Mouse (Mus musculus) hindbrain, postnatal 0 days (tissue): ENCODE data around the gene Ruvbl2. TPM values are rescaled to one million over a fixed set of nuclear protein-coding genes. Genes with fewer than 3 reads are reported as not detected.

ENCODE experiments used
- ATAC-seq: fragments of 200-750 bp; cut with Nextera tagmentation; 2 replicates; pipeline ENCODE4 v1.8.0; 2017; ENCODE audit warnings: mild to moderate bottlenecking, moderate TSS enrichment, moderate library complexity
- DNase-seq: peaks from one replicate; pipeline ENCODE4 v3.0.0-alpha.2; 2015; ENCODE audit warnings: low spot score
- H3K27ac ChIP-seq: fragments of 300-500 bp; sonication (generic); 2 replicates; pipeline ENCODE4 v1.5.1; 2014; ENCODE audit warnings: mild to moderate bottlenecking
- H3K27me3 ChIP-seq: fragments of 300-500 bp; sonication (generic); 2 replicates; pipeline ENCODE4 v1.6.1; 2014; ENCODE audit warnings: low read length, mixed read lengths; ENCODE audit not compliant: insufficient read depth
- H3K36me3 ChIP-seq: fragments of 300-500 bp; sonication (generic); 2 replicates; pipeline ENCODE4 v1.6.1; 2014; ENCODE audit warnings: low read length, mixed read lengths; ENCODE audit not compliant: insufficient read depth
- H3K4me1 ChIP-seq: fragments of 300-500 bp; sonication (generic); 2 replicates; pipeline ENCODE4 v1.6.1; 2014; ENCODE audit warnings: antibody characterized with exemption, low read length, mixed read lengths; ENCODE audit not compliant: insufficient read depth
- H3K4me2 ChIP-seq: fragments of 300-500 bp; sonication (generic); 2 replicates; pipeline ENCODE4 v1.6.1; 2014; ENCODE audit warnings: low read depth, mild to moderate bottlenecking, low read length, moderate library complexity, mixed read lengths
- H3K4me3 ChIP-seq: fragments of 300-500 bp; sonication (generic); 2 replicates; pipeline ENCODE4 v1.5.1; 2014; ENCODE audit warnings: low read length
- H3K9ac ChIP-seq: fragments of 300-500 bp; sonication (generic); replicated peaks from 2 replicates; pipeline ENCODE4 v1.6.1; 2014; ENCODE audit warnings: mild to moderate bottlenecking, low read length, moderate library complexity, mixed read lengths
- H3K9me3 ChIP-seq: fragments of 300-500 bp; sonication (generic); 2 replicates; pipeline ENCODE4 v1.6.1; 2016; ENCODE audit warnings: low read length, mixed read lengths
- CTCF ChIP-seq: IDR thresholded peaks from 2 replicates; pipeline ENCODE4 v1.5.1; 2016; ENCODE audit warnings: antibody characterized with exemption, control low read depth, low read depth
- WGBS: fragments of 180-500 bp; shearing (Covaris S2); extraction: QIAGEN DNeasy Blood & Tissue Kit; methylation state at CpG from one replicate; pipeline ENCODE4 v1.1.7; 2014; 5-methylcytosine and 5-hydroxymethylcytosine counted together
- polyA plus RNA-seq: library from polyadenylated mRNA; unstranded; fragments of >200 nt; fragmentation: Nextera tagmentation; extraction: Ambion mirVana; gene quantifications from 2 replicates; pipeline ENCODE4 v1.2.1, GENCODE M21; 2015
- total RNA-seq: library from RNA; depleted of rRNA; stranded (reverse); fragments of >200 nt; gene quantifications from 2 replicates; pipeline ENCODE4 v1.2.3, GENCODE M21; 2014

Ruvbl2 gene
- total and polyA plus RNA-seq, 2 experiments from 2014 or later = 82.9 to 147 TPM

- peaks cover 18% of the 10 kb centered on the region for H3K4me1 ChIP-seq
- H3K36me3 ChIP-seq = peaks cover 21% of the 10 kb centered on the region
- H3K9me3 ChIP-seq = no peaks in the 10 kb centered on the region
- no peak overlapping the region; the same call in 1 of the 2 replicates for H3K9ac ChIP-seq
- TF ChIP-seq CTCF = no peak
- no peaks in the 10 kb centered on the region for H3K27me3 ChIP-seq
- ATAC-seq (no peak), DNase-seq (peak; percentile 21)
- peak overlapping the region; percentile 94 for H3K27ac ChIP-seq
- H3K4me3 ChIP-seq = peak overlapping the region; percentile 50
- H3K4me2 ChIP-seq = peak overlapping the region; percentile 62
- 59% methylated on average over 9 of the region's 10 CpGs for WGBS
Observed at GRCm38 (mm10) chr7:45457204-45458060, 19.5 kb upstream of the Ruvbl2 start.

- 51% methylated on average over 9 of the region's 9 CpGs for WGBS
- H3K9me3 ChIP-seq = no peaks in the 10 kb centered on the region
- TF ChIP-seq CTCF = no peak
- no peak for ATAC-seq
- no peak overlapping the region for H3K4me3 ChIP-seq
- peak overlapping the region; percentile 37 for H3K27ac ChIP-seq
- no peak for DNase-seq
- H3K9ac ChIP-seq = no peak overlapping the region; the same call in 1 of the 2 replicates
- H3K4me1 ChIP-seq = peaks cover 18% of the 10 kb centered on the region
- H3K27me3 ChIP-seq = no peaks in the 10 kb centered on the region
- H3K4me2 ChIP-seq = peak overlapping the region; percentile 62
- H3K36me3 ChIP-seq = peaks cover 23% of the 10 kb centered on the region
Observed at GRCm38 (mm10) chr7:45456721-45457203, 18.9 kb upstream of the Ruvbl2 start.

GRCm38 (mm10) chr7:45455932-45456696, 18.2 kb upstream of the Ruvbl2 start:
- H3K4me2 ChIP-seq = no peak overlapping the region
- H3K4me3 ChIP-seq = no peak overlapping the region
- TF ChIP-seq CTCF = no peak
- ATAC-seq (no peak), DNase-seq (no peak)
- H3K9me3 ChIP-seq = no peaks in the 10 kb centered on the region
- no peak overlapping the region for H3K27ac ChIP-seq
- peaks cover 18% of the 10 kb centered on the region for H3K4me1 ChIP-seq
- H3K36me3 ChIP-seq = peaks cover 24% of the 10 kb centered on the region
- H3K9ac ChIP-seq = no peak overlapping the region
- WGBS = 77% methylated on average over 13 of the region's 13 CpGs
- H3K27me3 ChIP-seq = no peaks in the 10 kb centered on the region

GRCm38 (mm10) chr7:45454971-45455370, 17.1 kb upstream of the Ruvbl2 start:
- WGBS = 93% methylated on average over 15 of the region's 15 CpGs
- no peak overlapping the region for H3K4me3 ChIP-seq
- H3K27ac ChIP-seq = no peak overlapping the region
- ATAC-seq = no peak
- H3K4me2 ChIP-seq = no peak overlapping the region
- TF ChIP-seq CTCF = no peak
- no peaks in the 10 kb centered on the region for H3K9me3 ChIP-seq
- no peak for DNase-seq
- H3K4me1 ChIP-seq = peaks cover 10% of the 10 kb centered on the region
- H3K27me3 ChIP-seq = no peaks in the 10 kb centered on the region
- H3K36me3 ChIP-seq = peaks cover 24% of the 10 kb centered on the region
- no peak overlapping the region for H3K9ac ChIP-seq

GRCm38 (mm10) chr7:45451344-45451982, 13.6 kb upstream of the Ruvbl2 start:
- Histone ChIP-seq H3K4me3 (0 out of 2 replicates have a peak overlapping the region, but pooled peaks have one; percentile 6), H3K9ac (no peak overlapping the region), H3K36me3 (peaks cover 32% of the 10 kb centered on the region), H3K4me1 (no peaks in the 10 kb centered on the region), H3K27me3 (no peaks in the 10 kb centered on the region), H3K4me2 (no peak overlapping the region), H3K9me3 (no peaks in the 10 kb centered on the region), H3K27ac (peak overlapping the region; percentile 45; the same call in 1 of the 2 replicates)
- 56% methylated on average over 23 of the region's 23 CpGs for WGBS
- peak; percentile 88 for TF ChIP-seq CTCF
- peak; percentile 87 for DNase-seq
- peak; percentile 79 for ATAC-seq

DNA sequence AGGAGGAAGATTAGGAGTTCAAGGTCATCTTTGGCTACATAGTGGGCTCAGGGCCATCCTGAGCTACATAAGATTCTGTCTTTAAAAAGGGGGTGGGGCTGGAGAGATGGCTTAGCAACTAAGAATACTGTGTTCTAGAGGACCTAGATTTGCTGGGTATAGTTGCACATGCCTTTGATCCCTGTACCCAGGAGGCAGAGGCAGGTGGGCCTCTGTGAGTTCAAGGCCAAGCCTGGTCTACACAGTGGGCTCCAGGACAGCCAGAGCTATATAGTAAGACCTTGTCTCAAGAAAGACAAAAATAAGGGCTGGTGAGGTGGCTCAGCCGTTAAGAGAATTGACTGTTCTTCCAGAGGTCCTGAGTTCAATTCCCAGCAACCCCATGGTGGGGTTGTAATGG, 12.1 kb upstream of the Ruvbl2 start:
- DNase-seq = no peak

More for the DNA sequence above, 12.1 kb upstream of the Ruvbl2 start:
- no peak for ATAC-seq
- no peak overlapping the region for H3K4me3 ChIP-seq
- no peaks in the 10 kb centered on the region for H3K4me1 ChIP-seq
- no peaks in the 10 kb centered on the region for H3K9me3 ChIP-seq
- TF ChIP-seq CTCF = no peak
- H3K27me3 ChIP-seq = no peaks in the 10 kb centered on the region
- no peak overlapping the region for H3K4me2 ChIP-seq
- no peak overlapping the region for H3K27ac ChIP-seq
- no peak overlapping the region for H3K9ac ChIP-seq
- WGBS = 100% methylated on average over 1 of the region's 1 CpGs
- H3K36me3 ChIP-seq = peaks cover 24% of the 10 kb centered on the region
